Mouse (Mus musculus): ENCODE results near the gene Art4. TPM values are rescaled to one million over a fixed set of nuclear protein-coding genes. Genes with fewer than 3 reads are reported as not detected.
A peak's percentile ranks its signal among the peaks of the same experiment; 100 is the strongest.

The Art4 gene
- total and polyA plus RNA-seq, 2 experiments from 2014 or later = 0.23 TPM; not detected in 1

DNA sequence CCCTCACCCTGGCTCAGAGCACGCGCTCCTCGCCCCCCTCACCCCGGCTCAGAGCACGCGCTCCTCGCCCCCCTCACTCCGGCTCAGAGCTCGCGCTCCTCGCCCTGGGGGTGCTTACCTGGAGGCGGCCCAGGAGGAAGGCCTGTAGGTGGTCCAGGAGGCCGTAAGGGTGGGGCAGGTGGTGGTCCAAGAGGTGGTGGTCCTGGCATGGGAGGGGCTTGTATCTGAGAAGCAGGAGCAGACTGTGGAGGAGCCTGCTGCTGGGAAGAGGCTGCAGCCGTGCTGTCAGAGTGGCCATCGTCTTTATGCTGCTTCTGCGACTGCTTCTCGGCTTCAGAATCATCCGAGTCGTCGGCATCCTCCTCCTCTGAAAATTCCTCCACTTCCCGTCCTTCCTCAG is 40.7 kb downstream of the Art4 start:
- no peak for ATAC-seq
- Histone ChIP-seq H3K9me3 (ENCODE audit: low read length) (no peaks in the 10 kb centered on the region), H3K4me1 (ENCODE audit: insufficient read depth) (no peaks in the 10 kb centered on the region), H3K36me3 (ENCODE audit: insufficient read depth) (peaks cover 92% of the 10 kb centered on the region), H3K4me2 (ENCODE audit: low read depth) (no peak overlapping the region), H3K27ac (ENCODE audit: low read depth, low read length) (0 out of 2 replicates have a peak overlapping the region, but pooled peaks have one; percentile 30), H3K9ac (no peak overlapping the region), H3K4me3 (ENCODE audit: low read depth, low read length) (no peak overlapping the region), H3K27me3 (ENCODE audit: insufficient read depth, low read length) (no peaks in the 10 kb centered on the region)
- no peak for TF ChIP-seq CTCF (IDR thresholded peaks at IDR 0.05; ENCODE audit: low read depth)
- DNase-seq = no peak
- 93% methylated on average over 21 of the region's 21 CpGs for WGBS

DNA sequence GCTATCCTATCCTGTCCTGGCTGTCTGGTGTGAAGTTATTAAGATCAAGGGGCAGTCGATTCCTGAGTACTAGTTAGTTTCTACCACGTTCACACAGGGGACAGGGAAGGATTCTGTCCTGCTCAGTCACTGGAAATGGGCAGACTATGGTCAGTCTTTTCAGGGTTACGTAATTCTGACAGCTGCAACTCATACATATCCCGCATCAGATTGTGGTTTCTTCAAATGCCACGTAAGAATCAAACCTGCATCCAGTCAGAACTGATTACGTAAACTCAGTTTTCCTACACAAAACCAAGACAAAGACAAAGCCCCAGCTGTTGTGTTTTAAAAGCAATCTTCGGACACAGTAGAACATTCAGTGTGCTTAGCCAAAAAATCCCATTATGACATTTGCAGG is 42.2 kb downstream of the Art4 start:
- ATAC-seq (no peak), DNase-seq (no peak)
- Histone ChIP-seq H3K4me3 (ENCODE audit: low read depth, low read length) (no peak overlapping the region), H3K27me3 (ENCODE audit: insufficient read depth, low read length) (no peaks in the 10 kb centered on the region), H3K36me3 (ENCODE audit: insufficient read depth) (peaks cover 80% of the 10 kb centered on the region), H3K9me3 (ENCODE audit: low read length) (no peaks in the 10 kb centered on the region), H3K4me1 (ENCODE audit: insufficient read depth) (no peaks in the 10 kb centered on the region), H3K27ac (ENCODE audit: low read depth, low read length) (no peak overlapping the region), H3K9ac (no peak overlapping the region), H3K4me2 (ENCODE audit: low read depth) (no peak overlapping the region)
- 93% methylated on average over 7 of the region's 7 CpGs for WGBS
- TF ChIP-seq CTCF (IDR thresholded peaks at IDR 0.05; ENCODE audit: low read depth) = no peak

DNA sequence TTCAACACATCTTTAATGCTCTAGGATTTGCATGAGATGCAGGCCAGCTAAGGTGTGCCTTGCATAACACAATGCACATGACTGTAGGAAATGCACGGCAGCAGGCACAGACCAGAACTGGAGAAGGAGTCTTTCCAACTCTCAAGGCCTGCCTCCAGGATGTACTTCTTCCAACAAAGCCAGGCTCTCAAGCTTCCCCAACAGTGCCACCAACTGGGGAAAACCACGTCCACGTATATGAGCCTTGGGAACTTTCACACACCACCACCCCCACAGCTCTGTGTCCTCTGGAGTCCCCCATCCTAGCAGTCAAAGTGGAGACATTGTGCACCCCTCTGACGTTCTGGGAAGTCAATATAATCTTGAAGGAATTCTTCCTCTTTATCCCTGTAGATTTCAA is 44.4 kb downstream of the Art4 start:
- peak; percentile 35 for TF ChIP-seq CTCF (IDR thresholded peaks at IDR 0.05; ENCODE audit: low read depth)
- Histone ChIP-seq H3K4me3 (ENCODE audit: low read depth, low read length) (no peak overlapping the region), H3K27me3 (ENCODE audit: insufficient read depth, low read length) (no peaks in the 10 kb centered on the region), H3K36me3 (ENCODE audit: insufficient read depth) (peaks cover 58% of the 10 kb centered on the region), H3K9me3 (ENCODE audit: low read length) (no peaks in the 10 kb centered on the region), H3K27ac (ENCODE audit: low read depth, low read length) (no peak overlapping the region), H3K4me1 (ENCODE audit: insufficient read depth) (peaks cover 4% of the 10 kb centered on the region; the same call in 1 of the 2 replicates), H3K4me2 (ENCODE audit: low read depth) (no peak overlapping the region), H3K9ac (no peak overlapping the region)
- DNase-seq (peak; percentile 31), ATAC-seq (no peak)
- 40% methylated on average over 4 of the region's 4 CpGs for WGBS

DNA sequence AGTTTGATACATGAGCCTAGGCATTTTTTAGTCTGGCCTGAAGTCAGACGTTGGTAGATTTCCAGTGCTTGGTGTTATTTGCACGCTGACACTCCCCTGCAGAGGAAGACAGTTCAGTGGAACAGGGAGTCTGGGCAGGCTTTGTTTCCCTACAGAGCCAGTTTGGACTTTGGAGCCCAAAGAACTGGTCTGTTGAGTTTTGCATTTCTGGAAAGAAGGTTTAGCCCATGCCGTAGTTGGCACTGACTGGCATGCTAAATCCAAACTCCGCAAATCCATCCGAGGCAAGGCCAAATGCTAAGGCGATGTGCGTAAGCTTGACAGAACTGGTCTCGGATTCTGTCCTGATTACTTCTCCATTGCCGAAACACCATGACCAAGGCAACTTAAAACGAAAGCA is 46.3 kb downstream of the Art4 start:
- no peak overlapping the region for H3K9ac ChIP-seq
- no peak overlapping the region for H3K4me2 ChIP-seq (ENCODE audit: low read depth)
- peaks cover 4% of the 10 kb centered on the region; the same call in 1 of the 2 replicates for H3K4me1 ChIP-seq (ENCODE audit: insufficient read depth)
- H3K9me3 ChIP-seq (ENCODE audit: low read length) = no peaks in the 10 kb centered on the region
- peaks cover 40% of the 10 kb centered on the region for H3K36me3 ChIP-seq (ENCODE audit: insufficient read depth)
- H3K27me3 ChIP-seq (ENCODE audit: insufficient read depth, low read length) = no peaks in the 10 kb centered on the region
- ATAC-seq = no peak
- 90% methylated on average over 10 of the region's 10 CpGs for WGBS
- H3K27ac ChIP-seq (ENCODE audit: low read depth, low read length) = no peak overlapping the region
- no peak for TF ChIP-seq CTCF (IDR thresholded peaks at IDR 0.05; ENCODE audit: low read depth)
- DNase-seq = no peak
- no peak overlapping the region for H3K4me3 ChIP-seq (ENCODE audit: low read depth, low read length)

- no peak for TF ChIP-seq CTCF (IDR thresholded peaks at IDR 0.05; ENCODE audit: low read depth)
- Histone ChIP-seq H3K9me3 (ENCODE audit: low read length) (no peaks in the 10 kb centered on the region), H3K4me3 (ENCODE audit: low read depth, low read length) (0 out of 2 replicates have a peak overlapping the region, but pooled peaks have one; percentile 74), H3K4me1 (ENCODE audit: insufficient read depth) (peaks cover 4% of the 10 kb centered on the region; the same call in 1 of the 2 replicates), H3K4me2 (ENCODE audit: low read depth) (no peak overlapping the region), H3K36me3 (ENCODE audit: insufficient read depth) (peaks cover 28% of the 10 kb centered on the region), H3K9ac (no peak overlapping the region), H3K27me3 (ENCODE audit: insufficient read depth, low read length) (no peaks in the 10 kb centered on the region), H3K27ac (ENCODE audit: low read depth, low read length) (no peak overlapping the region)
- no peak for ATAC-seq
- DNase-seq = no peak
- 85% methylated on average over 13 of the region's 13 CpGs for WGBS
These were observed 47.9 kb downstream of the Art4 start for GRCm38 (mm10) chr6:136809673-136810072.

DNA sequence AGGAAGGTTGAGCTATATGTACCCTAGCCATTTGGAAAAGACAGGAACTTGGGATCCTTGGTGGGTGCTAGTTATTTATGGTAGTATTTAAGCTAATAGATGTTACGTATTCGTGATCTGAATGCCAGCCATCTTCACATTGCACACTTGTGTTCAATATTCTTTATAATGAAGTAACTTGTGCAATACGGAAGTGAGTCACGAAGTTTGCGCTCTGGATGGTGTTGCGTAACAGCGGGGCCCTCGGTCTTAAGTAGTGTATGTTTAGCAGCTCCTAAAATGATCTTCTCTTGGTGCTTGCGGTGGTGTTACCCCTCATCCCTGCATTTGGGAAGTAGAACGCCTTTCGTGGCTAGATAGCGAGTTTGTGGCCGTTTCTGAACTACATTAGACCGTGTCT is 48.5 kb downstream of the Art4 start:
- no peak overlapping the region for H3K27ac ChIP-seq (ENCODE audit: low read depth, low read length)
- no peaks in the 10 kb centered on the region for H3K27me3 ChIP-seq (ENCODE audit: insufficient read depth, low read length)
- no peak for DNase-seq
- H3K4me2 ChIP-seq (ENCODE audit: low read depth) = peak overlapping the region; percentile 95
- no peak for ATAC-seq
- peaks cover 4% of the 10 kb centered on the region; the same call in 1 of the 2 replicates for H3K4me1 ChIP-seq (ENCODE audit: insufficient read depth)
- no peaks in the 10 kb centered on the region for H3K9me3 ChIP-seq (ENCODE audit: low read length)
- H3K4me3 ChIP-seq (ENCODE audit: low read depth, low read length) = peak overlapping the region; percentile 74
- H3K36me3 ChIP-seq (ENCODE audit: insufficient read depth) = peaks cover 22% of the 10 kb centered on the region
- TF ChIP-seq CTCF (IDR thresholded peaks at IDR 0.05; ENCODE audit: low read depth) = no peak
- no peak overlapping the region for H3K9ac ChIP-seq
- whole genome bisulfite sequencing = 44% methylated on average over 14 of the region's 14 CpGs

GRCm38 (mm10) chr6:136808631-136809046 is 48.9 kb downstream of the Art4 start:
- TF ChIP-seq CTCF (IDR thresholded peaks at IDR 0.05; ENCODE audit: low read depth) = no peak
- Histone ChIP-seq H3K4me3 (ENCODE audit: low read depth, low read length) (peak overlapping the region; percentile 74), H3K4me1 (ENCODE audit: insufficient read depth) (peaks cover 4% of the 10 kb centered on the region; the same call in 1 of the 2 replicates), H3K27me3 (ENCODE audit: insufficient read depth, low read length) (no peaks in the 10 kb centered on the region), H3K9ac (peak overlapping the region; percentile 69), H3K4me2 (ENCODE audit: low read depth) (peak overlapping the region; percentile 95), H3K9me3 (ENCODE audit: low read length) (no peaks in the 10 kb centered on the region), H3K27ac (ENCODE audit: low read depth, low read length) (no peak overlapping the region), H3K36me3 (ENCODE audit: insufficient read depth) (peaks cover 17% of the 10 kb centered on the region)
- ATAC-seq = 0 out of 2 replicates have a peak, but pooled peaks have one; percentile 0
- peak; percentile 17 for DNase-seq
- WGBS = 2% methylated on average over 28 of the region's 28 CpGs
